Mouse (Mus musculus): ENCODE data around the gene Gsto2. TPM values are rescaled to one million over a fixed set of nuclear protein-coding genes. Genes with fewer than 3 reads are reported as not detected.

Gsto2 gene
- 1.6 and 2.0 TPM in 2 replicates for polyA plus RNA-seq (2015; fragmentation: Nextera tagmentation; extraction: Ambion mirVana)

- peak; percentile 100 for ATAC-seq (replicated peaks; ENCODE audit: low FRiP score)
- H3K9me3 ChIP-seq (replicated peaks): no peaks in the 10 kb centered on the region
- peak within 1 kb of the TSS; percentile 89 for H3K4me2 ChIP-seq
- H3K27me3 ChIP-seq: no peaks in the 10 kb centered on the region
- H3K27ac ChIP-seq: peak within 1 kb of the TSS; percentile 90
- H3K36me3 ChIP-seq: peaks cover 19% of the 10 kb centered on the region
- H3K9ac ChIP-seq: peak within 1 kb of the TSS; percentile 84
- peak within 1 kb of the TSS; percentile 73 for H3K4me3 ChIP-seq (replicated peaks)
- under 1% methylated on average over 49 of the region's 49 CpGs for WGBS
- peaks cover 6% of the 10 kb centered on the region; the same call in 1 of the 2 replicates for H3K4me1 ChIP-seq
Observed at GRCm38 (mm10) chr19:47865353-47865947, at the start of gene Gsto2. TSS of gene Gsto2 (plus strand) at chr19:47865534.

GRCm38 (mm10) chr19:47817692-47818091 is 47.6 kb upstream of the Gsto2 start:
- peaks cover 9% of the 10 kb centered on the region; the same call in 1 of the 2 replicates for H3K4me1 ChIP-seq
- no peaks in the 10 kb centered on the region for H3K9me3 ChIP-seq (replicated peaks)
- no peak overlapping the region for H3K4me3 ChIP-seq (replicated peaks)
- no peak overlapping the region for H3K4me2 ChIP-seq
- no peaks in the 10 kb centered on the region for H3K36me3 ChIP-seq
- H3K27ac ChIP-seq: no peak overlapping the region
- 81% methylated on average over 9 of the region's 9 CpGs for WGBS
- ATAC-seq (replicated peaks; ENCODE audit: low FRiP score): no peak
- H3K9ac ChIP-seq: no peak overlapping the region
- H3K27me3 ChIP-seq: peaks cover 7% of the 10 kb centered on the region

- no peak overlapping the region for H3K4me3 ChIP-seq (replicated peaks)
- 0 out of 2 replicates have a peak overlapping the region, but pooled peaks have one; percentile 23 for H3K4me2 ChIP-seq
- ATAC-seq (replicated peaks; ENCODE audit: low FRiP score): no peak
- WGBS: 23% methylated on average over 8 of the region's 9 CpGs
- H3K27ac ChIP-seq: no peak overlapping the region
- peaks cover 16% of the 10 kb centered on the region for H3K27me3 ChIP-seq
- peaks cover 9% of the 10 kb centered on the region; the same call in 1 of the 2 replicates for H3K4me1 ChIP-seq
- H3K9me3 ChIP-seq (replicated peaks): no peaks in the 10 kb centered on the region
- no peaks in the 10 kb centered on the region for H3K36me3 ChIP-seq
- H3K9ac ChIP-seq: no peak overlapping the region
Observed at GRCm38 (mm10) chr19:47820832-47821493, 44.4 kb upstream of the Gsto2 start.

- Histone ChIP-seq H3K4me1 (peaks cover 9% of the 10 kb centered on the region; the same call in 1 of the 2 replicates), H3K36me3 (no peaks in the 10 kb centered on the region), H3K9ac (no peak overlapping the region), H3K27ac (no peak overlapping the region), H3K9me3 (replicated peaks) (no peaks in the 10 kb centered on the region), H3K27me3 (peaks cover 16% of the 10 kb centered on the region), H3K4me2 (0 out of 2 replicates have a peak overlapping the region, but pooled peaks have one; percentile 23), H3K4me3 (replicated peaks) (no peak overlapping the region)
- WGBS: 57% methylated on average over 7 of the region's 7 CpGs
- ATAC-seq (replicated peaks; ENCODE audit: low FRiP score): no peak
Observed at GRCm38 (mm10) chr19:47821494-47821872, 43.9 kb upstream of the Gsto2 start.

GRCm38 (mm10) chr19:47822143-47822796 is 43.1 kb upstream of the Gsto2 start:
- H3K9ac ChIP-seq: no peak overlapping the region
- H3K36me3 ChIP-seq: no peaks in the 10 kb centered on the region
- H3K27me3 ChIP-seq: peaks cover 16% of the 10 kb centered on the region
- no peak overlapping the region for H3K4me2 ChIP-seq
- peaks cover 9% of the 10 kb centered on the region; the same call in 1 of the 2 replicates for H3K4me1 ChIP-seq
- ATAC-seq (replicated peaks; ENCODE audit: low FRiP score): no peak
- H3K9me3 ChIP-seq (replicated peaks): no peaks in the 10 kb centered on the region
- H3K27ac ChIP-seq: no peak overlapping the region
- WGBS: 17% methylated on average over 8 of the region's 8 CpGs
- no peak overlapping the region for H3K4me3 ChIP-seq (replicated peaks)

- Histone ChIP-seq H3K4me1 (peaks cover 9% of the 10 kb centered on the region; the same call in 1 of the 2 replicates), H3K27me3 (peaks cover 16% of the 10 kb centered on the region), H3K4me3 (replicated peaks) (no peak overlapping the region), H3K9ac (no peak overlapping the region), H3K4me2 (no peak overlapping the region), H3K36me3 (no peaks in the 10 kb centered on the region), H3K27ac (no peak overlapping the region), H3K9me3 (replicated peaks) (no peaks in the 10 kb centered on the region)
- WGBS: 81% methylated on average over 5 of the region's 5 CpGs
- ATAC-seq (replicated peaks; ENCODE audit: low FRiP score): no peak
Observed at GRCm38 (mm10) chr19:47824026-47824425, 41.3 kb upstream of the Gsto2 start.

- Histone ChIP-seq H3K4me3 (replicated peaks) (no peak overlapping the region), H3K4me1 (no peaks in the 10 kb centered on the region), H3K4me2 (no peak overlapping the region), H3K9me3 (replicated peaks) (no peaks in the 10 kb centered on the region), H3K9ac (no peak overlapping the region), H3K27ac (no peak overlapping the region), H3K36me3 (no peaks in the 10 kb centered on the region), H3K27me3 (no peaks in the 10 kb centered on the region)
- 79% methylated on average over 14 of the region's 14 CpGs for WGBS
- no peak for ATAC-seq (replicated peaks; ENCODE audit: low FRiP score)
Observed at GRCm38 (mm10) chr19:47829913-47830450, 35.4 kb upstream of the Gsto2 start.

- no peak for ATAC-seq (replicated peaks; ENCODE audit: low FRiP score)
- no peak overlapping the region for H3K27ac ChIP-seq
- no peaks in the 10 kb centered on the region for H3K36me3 ChIP-seq
- H3K9ac ChIP-seq: no peak overlapping the region
- no peaks in the 10 kb centered on the region for H3K4me1 ChIP-seq
- WGBS: 95% methylated on average over 8 of the region's 8 CpGs
- H3K27me3 ChIP-seq: peaks cover 7% of the 10 kb centered on the region; the same call in 1 of the 2 replicates
- H3K4me2 ChIP-seq: no peak overlapping the region
- no peak overlapping the region for H3K4me3 ChIP-seq (replicated peaks)
- H3K9me3 ChIP-seq (replicated peaks): no peaks in the 10 kb centered on the region
Observed at GRCm38 (mm10) chr19:47831111-47831510, 34.2 kb upstream of the Gsto2 start.

- Histone ChIP-seq H3K27me3 (peaks cover 16% of the 10 kb centered on the region), H3K9ac (no peak overlapping the region), H3K4me2 (no peak overlapping the region), H3K4me3 (replicated peaks) (no peak overlapping the region), H3K27ac (no peak overlapping the region), H3K9me3 (replicated peaks) (no peaks in the 10 kb centered on the region), H3K36me3 (no peaks in the 10 kb centered on the region), H3K4me1 (peaks cover 4% of the 10 kb centered on the region)
- WGBS: 82% methylated on average over 16 of the region's 16 CpGs
- ATAC-seq (replicated peaks; ENCODE audit: low FRiP score): no peak
Observed at GRCm38 (mm10) chr19:47832316-47832715, 33.0 kb upstream of the Gsto2 start.

- H3K9ac ChIP-seq: no peak overlapping the region
- H3K4me3 ChIP-seq (replicated peaks): no peak overlapping the region
- no peaks in the 10 kb centered on the region for H3K9me3 ChIP-seq (replicated peaks)
- no peak for ATAC-seq (replicated peaks; ENCODE audit: low FRiP score)
- H3K36me3 ChIP-seq: no peaks in the 10 kb centered on the region
- WGBS: 84% methylated on average over 5 of the region's 5 CpGs
- peaks cover 28% of the 10 kb centered on the region for H3K27me3 ChIP-seq
- H3K4me2 ChIP-seq: no peak overlapping the region
- H3K4me1 ChIP-seq: peaks cover 7% of the 10 kb centered on the region
- H3K27ac ChIP-seq: no peak overlapping the region
Observed at GRCm38 (mm10) chr19:47834614-47835013, 30.7 kb upstream of the Gsto2 start.

GRCm38 (mm10) chr19:47835776-47836175 is 29.6 kb upstream of the Gsto2 start:
- no peaks in the 10 kb centered on the region for H3K9me3 ChIP-seq (replicated peaks)
- no peak overlapping the region for H3K4me3 ChIP-seq (replicated peaks)
- ATAC-seq (replicated peaks; ENCODE audit: low FRiP score): no peak
- peaks cover 33% of the 10 kb centered on the region for H3K27me3 ChIP-seq
- no peaks in the 10 kb centered on the region for H3K36me3 ChIP-seq
- H3K4me1 ChIP-seq: peaks cover 7% of the 10 kb centered on the region
- 87% methylated on average over 7 of the region's 7 CpGs for WGBS
- no peak overlapping the region for H3K9ac ChIP-seq
- no peak overlapping the region for H3K27ac ChIP-seq
- H3K4me2 ChIP-seq: no peak overlapping the region

Measured in kidney, embryonic 15.5 days (tissue).